Mouse (Mus musculus) splenic B cell, adult 2 months (primary cell): ENCODE measurements at regions not wholly inside any gene's neighbourhood (a gene's known extent, or its start where the extent isn't known, plus 50 kb on each side); places are given as distances from the start of the nearest gene placed in this dataset.

Source experiments
- DNase-seq: peaks from one replicate; pipeline ENCODE4 v3.0.0-alpha.2; 2011; ENCODE audit warnings: low read depth, low spot score
- H3K27me3 ChIP-seq: 2 replicates; pipeline ENCODE4 v1.6.1; 2012; ENCODE audit warnings: mild to moderate bottlenecking, low read length, moderate library complexity, mixed read lengths; ENCODE audit not compliant: control insufficient read depth, poor library complexity, insufficient read depth, severe bottlenecking
- H3K36me3 ChIP-seq: 2 replicates; pipeline ENCODE4 v1.6.1; 2012; ENCODE audit warnings: mild to moderate bottlenecking, low read length, moderate library complexity, mixed read lengths; ENCODE audit not compliant: control insufficient read depth, poor library complexity, insufficient read depth, severe bottlenecking

- Histone ChIP-seq H3K36me3 (no peaks in the 10 kb centered on the region), H3K27me3 (no peaks in the 10 kb centered on the region)
- peak; percentile 13 for DNase-seq
Observed at GRCm38 (mm10) chr6:49973258-49973865, 136.7 kb upstream of the Mpp6 start.

- no peaks in the 10 kb centered on the region for H3K36me3 ChIP-seq
- no peaks in the 10 kb centered on the region for H3K27me3 ChIP-seq
- no peak for DNase-seq
Observed at GRCm38 (mm10) chr6:49977783-49978182, 132.3 kb upstream of the Mpp6 start.

- Histone ChIP-seq H3K36me3 (no peaks in the 10 kb centered on the region), H3K27me3 (no peaks in the 10 kb centered on the region)
- no peak for DNase-seq
Observed at GRCm38 (mm10) chr6:49983740-49984139, 126.3 kb upstream of the Mpp6 start.

GRCm38 (mm10) chr6:49985127-49985526 lies 124.9 kb upstream of the Mpp6 start:
- DNase-seq: no peak
- Histone ChIP-seq H3K27me3 (no peaks in the 10 kb centered on the region), H3K36me3 (no peaks in the 10 kb centered on the region)

- Histone ChIP-seq H3K36me3 (no peaks in the 10 kb centered on the region), H3K27me3 (no peaks in the 10 kb centered on the region)
- no peak for DNase-seq
Observed at GRCm38 (mm10) chr6:49987141-49987540, 122.9 kb upstream of the Mpp6 start.

GRCm38 (mm10) chr6:49987541-49988210 lies 122.4 kb upstream of the Mpp6 start:
- no peaks in the 10 kb centered on the region for H3K27me3 ChIP-seq
- no peak for DNase-seq

GRCm38 (mm10) chr6:49989585-49990521 lies 120.2 kb upstream of the Mpp6 start:
- DNase-seq: no peak
- no peaks in the 10 kb centered on the region for H3K27me3 ChIP-seq
- H3K36me3 ChIP-seq: no peaks in the 10 kb centered on the region

More at GRCm38 (mm10) chr6:49987541-49988210, 122.4 kb upstream of the Mpp6 start:
- H3K36me3 ChIP-seq: no peaks in the 10 kb centered on the region

GRCm38 (mm10) chr6:49990522-49990858 lies 119.6 kb upstream of the Mpp6 start:
- no peak for DNase-seq
- Histone ChIP-seq H3K36me3 (no peaks in the 10 kb centered on the region), H3K27me3 (no peaks in the 10 kb centered on the region)

- no peaks in the 10 kb centered on the region for H3K36me3 ChIP-seq
- H3K27me3 ChIP-seq: no peaks in the 10 kb centered on the region
- no peak for DNase-seq
Observed at GRCm38 (mm10) chr6:49999365-49999764, 110.7 kb upstream of the Mpp6 start.

- DNase-seq: no peak
- Histone ChIP-seq H3K36me3 (no peaks in the 10 kb centered on the region), H3K27me3 (no peaks in the 10 kb centered on the region)
Observed at GRCm38 (mm10) chr6:50008074-50008473, 102.0 kb upstream of the Mpp6 start.

- H3K36me3 ChIP-seq: no peaks in the 10 kb centered on the region
- H3K27me3 ChIP-seq: no peaks in the 10 kb centered on the region
- no peak for DNase-seq
Observed at GRCm38 (mm10) chr6:50008869-50009268, 101.2 kb upstream of the Mpp6 start.

GRCm38 (mm10) chr6:50009339-50009738 lies 100.7 kb upstream of the Mpp6 start:
- DNase-seq: no peak
- Histone ChIP-seq H3K36me3 (no peaks in the 10 kb centered on the region), H3K27me3 (no peaks in the 10 kb centered on the region)

- Histone ChIP-seq H3K36me3 (no peaks in the 10 kb centered on the region), H3K27me3 (no peaks in the 10 kb centered on the region)
- DNase-seq: no peak
Observed at GRCm38 (mm10) chr6:50009856-50010255, 100.2 kb upstream of the Mpp6 start.

- no peaks in the 10 kb centered on the region for H3K36me3 ChIP-seq
- H3K27me3 ChIP-seq: no peaks in the 10 kb centered on the region
- DNase-seq: no peak
Observed at GRCm38 (mm10) chr6:50011071-50011470, 99.0 kb upstream of the Mpp6 start.
